Comparison of ENCODE assay signal across 13 mouse cellular contexts in genomic region chr2:59400901-59401378, GRCm38 (mm10).
DNase-seq lines count a peak whose midpoint lies in the region; ATAC-seq and TF ChIP-seq lines count a peak whose summit lies in the region.
"Had no signal": no experiment of that assay in that cellular context is flagged by ENCODE, and none has a peak within 500 bp of the region (broad histone marks: within the 10 kb centered on the region; RNA-seq: fewer than 3 reads in every experiment).

No protein-coding gene starts in this region.

- peak; percentile 50 for DNase-seq in gastrocnemius, postnatal 25 days
- DNase-seq in gastrocnemius, postnatal 10 days: no peak
- no peak for DNase-seq in neural tube, embryonic 10.5 days (ENCODE audit: extremely low spot score, low spot score)
- no peak for DNase-seq in limb, embryonic 10.5 days (ENCODE audit: low spot score)
- no peak for DNase-seq in thymus, adult 2 months
- DNase-seq in layer of hippocampus, postnatal 36 days: no peak
- DNase-seq: B cell, adult 2 months had no signal

- WGBS in neural tube, embryonic 13.5 days: 73% methylated on average over 2 of the region's 2 CpGs
- 76% methylated on average over 2 of the region's 2 CpGs for WGBS in limb, embryonic 10.5 days
- WGBS in stomach, embryonic 16.5 days: 65% methylated on average over 2 of the region's 2 CpGs
- 66% methylated on average over 2 of the region's 2 CpGs for WGBS in thymus, adult 2 months

- peaks cover 9% of the 10 kb centered on the region; the same call in 1 of the 2 replicates for H3K4me1 ChIP-seq in neural tube, embryonic 13.5 days (replicated peaks)
- H3K4me1 ChIP-seq in limb, embryonic 10.5 days: peaks cover 12% of the 10 kb centered on the region; the same call in 1 of the 2 replicates
- no peaks in the 10 kb centered on the region; the same call in 1 of the 2 replicates for H3K4me1 ChIP-seq in stomach, embryonic 16.5 days (ENCODE audit: control insufficient read depth, insufficient read depth, low read length)
- H3K4me1 ChIP-seq in thymus, adult 2 months (replicated peaks; ENCODE audit: control insufficient read depth, insufficient read depth, low read length): no peaks in the 10 kb centered on the region
- H3K4me1 ChIP-seq: embryonic facial prominence, embryonic 15.5 days had no signal

- no peaks in the 10 kb centered on the region for H3K36me3 ChIP-seq in neural tube, embryonic 13.5 days
- H3K36me3 ChIP-seq in limb, embryonic 10.5 days: no peaks in the 10 kb centered on the region
- H3K36me3 ChIP-seq in stomach, embryonic 16.5 days (ENCODE audit: control insufficient read depth, insufficient read depth, low read length): no peaks in the 10 kb centered on the region
- H3K36me3 ChIP-seq in thymus, adult 2 months (ENCODE audit: control insufficient read depth, insufficient read depth, low read length): no peaks in the 10 kb centered on the region
- H3K36me3 ChIP-seq: embryonic facial prominence, embryonic 15.5 days; stomach, embryonic 15.5 days had no signal

- no peaks in the 10 kb centered on the region for H3K9me3 ChIP-seq in neural tube, embryonic 13.5 days
- no peaks in the 10 kb centered on the region for H3K9me3 ChIP-seq in limb, embryonic 10.5 days (replicated peaks)
- no peaks in the 10 kb centered on the region for H3K9me3 ChIP-seq in stomach, embryonic 16.5 days (replicated peaks; ENCODE audit: control insufficient read depth, low read length)
- H3K9me3 ChIP-seq: embryonic facial prominence, embryonic 15.5 days; stomach, embryonic 15.5 days had no signal

- ATAC-seq in neural tube, embryonic 13.5 days (ENCODE audit: low read depth): no peak
- peak; percentile 44; the same call in 1 of the 2 replicates for ATAC-seq in stomach, embryonic 16.5 days (ENCODE audit: insufficient read depth, low FRiP score)
- ATAC-seq: Patski had no signal

- no peak overlapping the region for H3K4me3 ChIP-seq in neural tube, embryonic 13.5 days
- H3K4me3 ChIP-seq in limb, embryonic 10.5 days: no peak overlapping the region
- H3K4me3 ChIP-seq in stomach, embryonic 16.5 days (replicated peaks; ENCODE audit: low read length): no peak overlapping the region
- no peak overlapping the region for H3K4me3 ChIP-seq in thymus, adult 2 months (ENCODE audit: control insufficient read depth, insufficient read depth, low read length)
- H3K4me3 ChIP-seq: embryonic facial prominence, embryonic 15.5 days; megakaryocyte, embryonic 14.5 days; stomach, embryonic 15.5 days had no signal

- H3K4me2 ChIP-seq in neural tube, embryonic 13.5 days: no peak overlapping the region
- H3K4me2 ChIP-seq in stomach, embryonic 16.5 days (ENCODE audit: low read depth, low read length): no peak overlapping the region
- H3K4me2 ChIP-seq: embryonic facial prominence, embryonic 15.5 days; stomach, embryonic 15.5 days had no signal

- TF ChIP-seq POLR2A in thymus, adult 2 months (IDR thresholded peaks at IDR 0.05; ENCODE audit: control insufficient read depth, extremely low read depth, insufficient read depth, low read length, poor library complexity): no peak

- H3K27ac ChIP-seq in neural tube, embryonic 13.5 days (replicated peaks): peak overlapping the region; percentile 35; the same call in 1 of the 2 replicates
- H3K27ac ChIP-seq in limb, embryonic 10.5 days: 0 out of 2 replicates have a peak overlapping the region, but pooled peaks have one; percentile 50
- H3K27ac ChIP-seq in stomach, embryonic 16.5 days (ENCODE audit: low read length): peak overlapping the region; percentile 25; the same call in 1 of the 2 replicates
- H3K27ac ChIP-seq in thymus, adult 2 months (ENCODE audit: control insufficient read depth, insufficient read depth, low read length): no peak overlapping the region
- H3K27ac ChIP-seq: embryonic facial prominence, embryonic 15.5 days had no signal

- no peak overlapping the region for H3K9ac ChIP-seq in neural tube, embryonic 13.5 days
- no peak overlapping the region for H3K9ac ChIP-seq in stomach, embryonic 16.5 days (ENCODE audit: low read length)
- H3K9ac ChIP-seq: embryonic facial prominence, embryonic 15.5 days; stomach, embryonic 15.5 days had no signal

- no peak for TF ChIP-seq CTCF in thymus, adult 2 months (IDR thresholded peaks at IDR 0.05; ENCODE audit: borderline replicate concordance, control insufficient read depth, extremely low read depth, insufficient read depth, low read length, poor library complexity)

- peaks cover 8% of the 10 kb centered on the region; the same call in 1 of the 2 replicates for H3K27me3 ChIP-seq in neural tube, embryonic 13.5 days
- H3K27me3 ChIP-seq in limb, embryonic 10.5 days (ENCODE audit: low read depth, poor library complexity, severe bottlenecking): no peaks in the 10 kb centered on the region
- H3K27me3 ChIP-seq in stomach, embryonic 16.5 days (ENCODE audit: control insufficient read depth, insufficient read depth, low read length): no peaks in the 10 kb centered on the region
- no peaks in the 10 kb centered on the region for H3K27me3 ChIP-seq in thymus, adult 2 months (ENCODE audit: control insufficient read depth, insufficient read depth, low read length)
- H3K27me3 ChIP-seq: embryonic facial prominence, embryonic 15.5 days; Patski; stomach, embryonic 15.5 days had no signal
